Mouse (Mus musculus) ES-CJ7 (cell line): Measurements from ENCODE around the gene Lsr.

Source experiments
- DNase-seq: peaks from one replicate; pipeline ENCODE4 v3.0.0; 2011; ENCODE audit warnings: low read depth, low spot score

The Lsr gene

DNA sequence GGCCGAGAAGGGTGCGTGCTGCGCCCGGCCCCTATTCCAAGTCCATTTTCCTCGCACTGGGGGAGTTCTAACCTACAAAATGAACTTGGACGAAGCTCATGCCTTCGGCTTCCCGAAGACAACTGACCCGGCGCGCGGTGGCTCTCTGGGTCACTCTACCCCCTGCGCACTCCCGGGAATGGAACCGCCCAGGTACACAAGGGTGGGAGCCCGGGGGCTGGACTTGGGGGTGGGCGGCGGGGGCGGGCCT lies at the start of gene Lsr:
TSS of gene Lsr (minus strand) at position 214 of the 250 bp plus-strand sequence.
- no peak for DNase-seq

- DNase-seq, result no peak
Observed at GRCm38 (mm10) chr7:31017104-31017901, 44.0 kb upstream of the Lsr start.

GRCm38 (mm10) chr7:31012971-31013370 lies 39.7 kb upstream of the Lsr start:
- no peak for DNase-seq

DNA sequence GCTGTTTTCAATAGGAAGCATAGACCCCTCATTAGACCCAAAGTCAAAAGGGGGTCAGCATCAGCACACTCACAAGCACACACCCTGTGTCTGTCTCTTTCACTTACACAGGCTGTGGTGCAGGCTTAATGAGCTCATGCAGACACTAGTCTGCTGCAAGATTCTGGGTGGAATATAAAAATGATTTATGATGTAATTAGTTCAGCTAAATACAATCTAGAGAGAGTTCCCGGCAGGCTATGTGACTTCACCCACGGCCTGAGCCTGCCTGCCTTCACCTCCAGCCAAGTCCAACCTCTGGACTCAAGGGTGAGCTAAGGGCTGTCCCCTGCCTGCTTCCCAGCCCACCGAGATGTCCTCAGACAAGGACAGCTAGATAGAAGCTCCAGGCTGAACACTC lies 35.6 kb upstream of the Lsr start:
- DNase-seq, result no peak

DNA sequence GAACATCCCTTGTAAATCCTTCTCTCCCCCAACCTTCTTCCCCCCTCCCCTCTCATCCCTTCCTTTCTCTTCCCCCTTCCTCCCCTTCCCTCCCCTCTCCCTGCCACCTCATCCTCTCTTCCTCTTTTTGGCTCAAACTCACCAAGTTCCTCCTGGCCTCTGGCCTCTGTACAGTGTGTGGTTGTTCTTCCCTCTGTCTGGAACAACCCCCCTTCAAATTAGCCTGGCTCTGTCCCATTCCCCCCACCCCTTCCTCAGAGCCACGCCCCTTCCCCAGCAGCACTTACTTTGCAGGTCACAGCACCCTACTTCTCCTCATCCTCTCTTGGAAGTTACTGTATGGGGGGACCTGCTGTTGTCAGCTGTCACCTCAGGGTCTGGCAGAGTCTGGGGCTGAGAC lies 34.9 kb upstream of the Lsr start:
- no peak for DNase-seq

GRCm38 (mm10) chr7:31007775-31008174 lies 34.5 kb upstream of the Lsr start:
- DNase-seq, result no peak

- no peak for DNase-seq
Observed at GRCm38 (mm10) chr7:31002650-31003049, 29.4 kb upstream of the Lsr start.

GRCm38 (mm10) chr7:31000505-31001020 lies 27.3 kb upstream of the Lsr start:
- DNase-seq, result no peak

- DNase-seq, result peak; percentile 45
Observed at GRCm38 (mm10) chr7:30996491-30996890, 23.2 kb upstream of the Lsr start.

DNA sequence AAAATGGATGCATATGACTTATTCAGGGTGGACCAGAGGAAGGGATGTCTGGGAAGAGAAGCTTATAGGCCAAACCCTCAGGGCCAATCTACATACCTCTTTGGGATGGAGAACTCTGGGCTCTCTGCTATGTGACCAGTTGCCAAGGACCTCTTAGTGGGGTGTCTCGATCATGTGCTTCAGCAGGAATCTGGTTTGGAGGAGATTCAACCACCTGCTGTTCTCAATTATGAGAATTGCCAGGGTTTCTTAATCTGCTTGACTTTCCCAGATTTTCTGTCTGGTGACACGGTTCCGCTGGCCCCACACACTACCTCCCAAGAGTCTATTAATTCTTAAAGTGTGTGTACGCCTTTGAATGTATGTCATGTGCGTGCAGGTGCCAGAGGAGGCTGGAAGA lies 20.7 kb upstream of the Lsr start:
- no peak for DNase-seq

- DNase-seq, result no peak
Observed at GRCm38 (mm10) chr7:30992148-30992547, 18.9 kb upstream of the Lsr start.

DNA sequence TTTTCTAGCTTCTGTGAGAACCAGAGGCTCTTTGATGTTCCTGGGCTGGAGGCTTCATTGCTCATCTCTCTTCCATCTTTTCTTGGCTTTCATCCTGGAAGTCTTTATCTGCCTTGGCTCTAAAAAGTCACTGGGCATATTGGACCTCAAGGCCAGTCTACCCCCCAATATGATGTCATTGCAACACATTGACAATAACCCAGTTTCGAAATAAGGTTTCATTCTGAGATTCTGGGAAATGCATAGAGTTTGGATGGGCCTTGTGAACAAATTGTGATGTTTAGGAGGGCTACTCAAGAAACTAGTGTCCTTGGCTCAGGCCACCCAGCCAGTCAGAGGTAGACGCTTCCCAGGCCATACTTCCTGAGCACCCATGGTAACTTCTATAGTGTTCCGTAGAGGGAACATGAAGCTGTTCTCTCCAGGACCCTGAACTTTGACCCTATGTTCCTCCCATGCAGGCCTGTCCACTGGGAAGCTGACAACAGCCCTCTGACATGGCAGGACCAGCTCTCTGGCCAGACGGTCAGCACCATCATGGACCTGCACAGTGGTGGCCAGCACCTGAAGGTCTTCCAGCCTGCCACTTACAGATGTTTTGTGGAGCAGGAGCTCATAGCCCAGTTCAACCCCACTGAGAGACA lies 15.4 kb upstream of the Lsr start:
- DNase-seq, result no peak

DNA sequence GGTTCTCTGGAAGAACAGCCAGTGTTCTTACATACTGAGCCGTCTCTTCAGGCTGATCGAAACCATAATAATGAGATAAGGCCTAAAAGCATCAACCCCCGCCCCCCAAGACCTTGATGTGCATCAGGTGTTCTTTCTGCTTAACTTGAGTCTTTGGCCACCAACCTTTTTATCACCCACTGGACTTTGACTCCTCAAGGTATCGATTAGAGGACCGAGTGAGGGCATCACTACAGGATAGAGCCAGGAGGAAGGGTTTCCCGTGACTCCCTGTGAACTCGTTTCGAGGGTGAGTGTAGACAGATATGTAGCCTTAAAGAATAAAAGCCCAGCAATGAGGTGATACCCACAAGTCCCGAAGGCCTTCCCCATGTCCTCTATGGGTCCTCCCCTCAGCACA lies 12.1 kb upstream of the Lsr start:
- DNase-seq, result no peak

DNA sequence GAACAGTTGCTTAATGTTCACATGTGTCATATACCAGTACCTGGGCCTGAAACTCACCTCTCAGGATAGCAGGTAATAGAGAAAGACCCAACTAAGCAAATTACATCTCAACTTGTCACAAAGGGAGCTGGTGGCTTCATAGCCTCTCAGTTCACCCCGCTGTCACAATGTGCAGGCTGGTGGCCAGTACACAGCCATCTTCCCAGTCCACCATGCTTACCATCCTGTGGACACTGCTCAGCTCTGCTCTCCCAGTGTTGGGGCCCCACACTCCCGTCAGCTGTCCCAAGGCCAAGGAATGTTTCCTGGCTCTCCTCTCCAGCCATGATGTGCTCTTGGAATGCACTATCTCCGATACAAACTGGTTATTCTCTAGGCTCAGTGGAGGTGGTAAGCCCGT lies 8.4 kb upstream of the Lsr start:
- no peak for DNase-seq

- DNase-seq, result peak; percentile 93
Observed at GRCm38 (mm10) chr7:30973501-30974289, 431 bp upstream of the Lsr start, which contains the start of gene Fam187b. Gene Fam187b, plus strand, starts transcription at chr7:30973790.

DNA sequence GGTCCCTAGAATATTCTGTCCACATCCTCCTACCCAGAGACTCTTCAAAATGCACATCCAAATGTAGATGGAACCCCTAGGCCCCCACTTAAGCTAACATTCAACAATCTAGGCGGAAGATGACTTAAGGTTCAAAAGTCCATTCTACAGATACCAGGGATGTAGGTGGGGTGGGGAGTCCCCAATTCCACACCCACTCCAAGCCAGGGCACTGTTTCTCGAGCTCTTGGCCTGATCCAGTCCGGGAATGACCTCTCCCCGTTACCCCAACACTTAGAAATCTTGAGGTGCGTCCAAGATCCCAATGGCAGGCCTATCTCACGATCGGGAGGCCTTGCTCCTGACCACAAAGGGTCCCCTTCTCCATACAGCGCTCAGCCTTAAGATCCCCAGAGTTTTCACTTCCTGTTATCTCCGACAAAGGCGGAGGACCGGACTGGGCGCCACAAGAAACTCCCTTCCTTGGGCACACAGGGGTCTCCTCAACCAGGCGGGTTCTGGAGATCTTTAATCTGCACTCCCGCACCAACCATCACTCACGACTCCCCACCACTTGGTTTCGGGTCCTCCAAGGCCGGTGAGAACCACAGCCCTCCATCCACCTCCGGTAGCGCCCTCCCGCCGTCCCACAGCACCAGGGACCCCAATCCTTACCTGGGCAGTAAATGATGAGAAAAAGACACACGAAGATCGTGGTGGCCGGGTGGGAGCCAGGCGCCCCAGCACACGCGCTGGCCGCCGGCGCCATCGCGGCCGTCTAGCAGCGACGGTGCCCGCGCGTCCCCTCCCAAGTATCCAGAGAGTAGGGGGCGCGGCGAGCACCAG lies 626 bp downstream of the Lsr start:
- no peak for DNase-seq

GRCm38 (mm10) chr7:30971901-30972300 lies 1.4 kb downstream of the Lsr start:
- no peak for DNase-seq

DNA sequence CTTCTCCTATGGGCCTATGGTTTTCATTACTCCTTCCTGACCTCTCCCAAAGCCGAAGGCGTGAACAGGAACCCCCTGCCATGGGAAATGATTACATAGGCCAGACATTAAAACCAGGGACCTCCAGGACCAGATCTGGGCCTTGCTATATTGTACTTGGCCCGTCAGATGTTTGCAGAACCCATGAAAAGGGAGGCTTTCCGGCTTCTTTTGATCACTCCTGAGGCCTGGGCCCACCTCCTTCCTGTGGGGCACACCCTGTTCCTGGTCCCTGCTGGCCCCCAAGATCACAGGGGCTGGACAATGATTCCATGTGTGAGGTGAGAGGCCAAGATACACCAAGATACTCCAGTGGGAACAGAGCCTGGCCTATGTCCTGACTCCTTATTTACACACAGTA lies 4.1 kb downstream of the Lsr start:
- no peak for DNase-seq

DNA sequence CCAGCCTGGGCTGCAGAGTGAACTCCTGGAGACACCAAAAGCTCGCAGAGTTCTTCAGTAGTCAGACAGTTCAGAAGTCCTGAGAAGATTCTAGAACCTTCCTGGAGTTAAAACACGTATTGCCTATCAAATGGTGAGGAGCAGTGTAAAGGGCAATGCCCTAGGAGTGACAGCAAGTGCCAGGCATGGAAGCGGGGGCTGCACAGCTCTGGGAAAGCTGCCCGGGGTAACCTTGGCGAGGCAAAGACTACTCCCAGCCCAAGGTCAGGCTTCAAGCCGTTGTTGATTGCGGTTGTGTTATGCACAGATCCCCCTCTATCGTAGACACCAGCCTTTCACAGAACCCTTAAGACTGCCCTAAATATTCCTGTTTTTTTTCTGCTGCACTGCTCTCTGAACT lies 4.7 kb downstream of the Lsr start:
- DNase-seq, result no peak

DNA sequence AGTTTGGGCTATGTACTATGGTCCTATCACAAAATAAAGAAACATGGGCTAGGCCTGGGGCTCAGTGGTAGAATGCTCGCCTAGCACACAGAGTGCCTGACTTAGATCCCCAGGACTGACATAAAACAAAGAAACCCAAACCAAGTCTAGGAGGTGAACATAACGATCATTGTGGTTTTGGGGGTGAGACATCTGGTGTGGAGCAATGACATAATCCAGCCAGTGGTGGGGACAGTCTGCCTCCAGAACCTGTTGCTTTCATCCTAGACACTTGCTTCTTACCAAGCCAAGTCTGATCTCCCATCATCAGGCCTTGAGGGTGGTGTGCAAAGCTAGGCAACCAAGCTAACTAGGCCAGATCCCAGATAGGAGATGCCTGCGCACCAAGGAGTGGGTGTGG lies 6.6 kb downstream of the Lsr start:
- no peak for DNase-seq

GRCm38 (mm10) chr7:30965677-30966076 lies 7.6 kb downstream of the Lsr start:
- no peak for DNase-seq

DNA sequence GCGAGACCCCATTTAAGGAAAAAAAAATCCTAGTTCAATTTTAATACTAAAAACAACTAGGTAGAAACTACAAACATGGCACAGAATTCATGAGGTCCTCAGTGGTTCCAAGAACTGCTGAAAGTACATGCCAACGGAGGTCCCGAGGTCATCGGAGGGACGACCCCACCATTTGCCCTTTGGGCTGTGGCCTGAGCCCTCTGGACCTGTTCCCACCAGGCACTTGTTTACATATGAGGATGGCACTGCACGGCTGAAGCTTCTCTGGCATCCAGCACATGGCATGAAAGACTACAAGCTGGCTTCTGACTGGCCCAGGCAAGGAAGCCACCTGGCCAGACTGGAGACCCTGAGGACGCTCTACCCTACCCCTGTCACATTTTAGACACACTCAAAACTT lies 8.9 kb downstream of the Lsr start:
- no peak for DNase-seq
